Mouse (Mus musculus) spleen, embryonic (tissue): ENCODE measurements around the gene Acer1.

Experiments
- CTCF ChIA-PET: fragments of 350-600 bp; sonication (Branson Sonifier 250); formaldehyde crosslinking; loops from one replicate; lab custom pipeline; 2022; lab: Charles Lee

The Acer1 gene

GRCm38 (mm10) chr17:56982013-56982412, at the start of gene Acer1:
Gene Acer1 (minus strand): TSS chr17:56982126.
- CTCF ChIA-PET: no interaction called here

GRCm38 (mm10) chr17:57030931-57031660, 49.2 kb upstream of the Acer1 start, which contains the start of gene Khsrp:
Gene Khsrp (minus strand): TSS chr17:57031522.
- CTCF ChIA-PET: no interaction called here

- CTCF ChIA-PET: no interaction called here
Measured at GRCm38 (mm10) chr17:57029691-57030090, 47.8 kb upstream of the Acer1 start.

- CTCF ChIA-PET: no interaction called here
Measured at GRCm38 (mm10) chr17:57027471-57027870, 45.5 kb upstream of the Acer1 start.

DNA sequence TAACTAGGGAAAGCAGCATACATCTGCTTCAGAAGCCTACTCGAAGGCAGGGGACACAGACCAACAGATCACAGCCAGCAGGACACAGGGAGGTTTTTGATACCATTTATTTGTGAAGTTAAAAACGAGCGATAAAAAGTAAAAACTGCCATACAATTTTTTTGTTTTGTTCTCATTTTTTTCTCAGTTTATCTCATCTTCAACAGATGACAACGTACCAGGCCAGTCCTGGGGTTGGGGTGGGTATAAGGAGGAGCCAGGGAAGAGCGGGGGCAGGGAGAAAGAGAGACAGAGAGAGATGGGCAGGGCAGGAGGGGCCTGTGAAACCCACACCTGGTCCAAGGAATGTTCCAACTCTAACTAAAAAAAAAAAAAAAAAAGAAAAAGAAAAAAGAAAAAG, 39.0 kb upstream of the Acer1 start:
- CTCF ChIA-PET: no interaction called here

GRCm38 (mm10) chr17:57019693-57020092, 37.8 kb upstream of the Acer1 start:
- CTCF ChIA-PET: no interaction called here

DNA sequence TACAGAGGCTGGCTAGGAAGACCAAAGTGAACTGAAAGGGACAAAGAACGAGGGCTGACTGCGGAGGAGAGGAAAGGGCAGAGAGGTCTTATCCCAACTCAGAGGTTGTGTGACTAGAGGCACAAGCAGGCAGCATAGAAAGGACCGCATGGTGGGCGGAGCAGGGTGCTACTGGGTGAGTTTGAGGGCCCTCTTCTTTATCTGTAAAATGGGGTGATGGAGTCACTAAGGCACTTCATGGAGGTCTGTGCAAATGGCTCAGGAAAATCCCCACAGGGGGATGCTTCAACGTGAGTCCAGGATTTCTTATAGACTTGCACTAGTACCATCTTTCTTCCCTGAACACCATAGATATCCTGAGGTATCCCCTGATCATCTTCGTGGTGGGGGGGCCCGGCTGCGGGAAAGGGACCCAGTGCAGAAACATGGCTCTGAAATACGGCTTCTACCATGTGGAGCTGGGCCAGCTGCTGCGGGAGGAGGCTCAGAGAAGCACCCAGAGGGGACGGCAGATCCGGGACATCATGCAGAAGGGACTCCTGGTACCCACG, 30.4 kb upstream of the Acer1 start:
- CTCF ChIA-PET: no interaction called here

- CTCF ChIA-PET: interaction anchor here (1.2 kb wide), 1 partner anchor 49 kb away, joined by 3 read pairs; no protein-coding TSS in a partner anchor
Measured at GRCm38 (mm10) chr17:57011236-57012141, 29.6 kb upstream of the Acer1 start, which contains the start of the genes Gtf2f1 and Gm17949. Gene Gtf2f1 (minus strand): TSS chr17:57011288. Gene Gm17949 (plus strand): TSS chr17:57011469.

DNA sequence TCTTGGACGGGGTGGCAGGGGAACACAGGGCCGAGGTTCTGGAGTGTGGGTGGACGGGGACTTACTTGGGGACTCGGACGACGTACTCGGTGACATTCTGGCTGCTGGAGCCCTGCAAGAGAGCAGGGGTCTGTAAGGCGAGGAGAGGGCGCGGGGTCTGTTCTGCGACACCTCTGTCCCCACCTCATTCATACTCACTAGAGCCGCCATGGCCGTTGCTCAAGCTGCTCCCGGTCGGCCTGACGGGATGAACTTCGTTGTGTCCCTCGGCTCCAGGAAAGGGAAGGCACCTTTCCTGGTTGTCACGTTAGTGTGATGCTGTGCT, 28.9 kb upstream of the Acer1 start:
- CTCF ChIA-PET: interaction anchor here (1.2 kb wide), 1 partner anchor 50 kb away, joined by 3 read pairs; no protein-coding TSS in a partner anchor

- CTCF ChIA-PET: no interaction called here
Measured at GRCm38 (mm10) chr17:57007137-57007905, 25.4 kb upstream of the Acer1 start.

GRCm38 (mm10) chr17:57003994-57004393, 22.1 kb upstream of the Acer1 start:
- CTCF ChIA-PET: no interaction called here

GRCm38 (mm10) chr17:57001228-57001627, 19.3 kb upstream of the Acer1 start:
- CTCF ChIA-PET: no interaction called here

DNA sequence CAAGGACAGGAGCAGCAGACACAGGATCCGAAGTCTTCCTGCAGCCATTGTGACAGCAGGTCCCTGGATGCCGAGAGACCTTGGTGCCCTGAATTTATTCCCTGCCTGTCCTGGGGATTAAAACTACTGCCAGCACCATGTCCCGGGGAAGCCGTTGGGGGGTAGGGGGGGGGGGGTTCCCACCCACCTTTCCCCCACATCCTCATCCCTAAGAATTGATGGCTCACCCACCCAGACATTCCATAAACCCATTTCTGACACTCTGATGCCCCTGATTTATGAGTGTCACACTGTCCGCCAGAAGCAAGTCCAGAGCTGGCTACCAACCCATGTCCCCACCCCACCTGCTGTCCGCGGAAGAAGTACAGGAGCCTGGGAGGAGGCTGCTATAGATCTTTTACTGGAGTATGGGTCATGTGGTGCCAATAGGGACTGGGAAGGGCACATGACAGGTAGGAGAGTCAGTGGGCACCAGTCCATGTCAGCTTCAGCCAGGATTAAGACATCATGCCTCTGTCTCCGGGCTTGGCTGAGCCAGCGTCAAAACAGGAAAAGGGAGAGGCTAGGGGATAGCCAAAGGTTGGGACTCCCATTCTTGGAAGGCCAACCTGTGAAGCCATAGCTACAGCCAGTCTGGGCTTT, 18.2 kb upstream of the Acer1 start, which contains the start of gene Pspn:
TSS of gene Pspn (minus strand) at position 51 of the 642 bp plus-strand sequence.
- CTCF ChIA-PET: no interaction called here

DNA sequence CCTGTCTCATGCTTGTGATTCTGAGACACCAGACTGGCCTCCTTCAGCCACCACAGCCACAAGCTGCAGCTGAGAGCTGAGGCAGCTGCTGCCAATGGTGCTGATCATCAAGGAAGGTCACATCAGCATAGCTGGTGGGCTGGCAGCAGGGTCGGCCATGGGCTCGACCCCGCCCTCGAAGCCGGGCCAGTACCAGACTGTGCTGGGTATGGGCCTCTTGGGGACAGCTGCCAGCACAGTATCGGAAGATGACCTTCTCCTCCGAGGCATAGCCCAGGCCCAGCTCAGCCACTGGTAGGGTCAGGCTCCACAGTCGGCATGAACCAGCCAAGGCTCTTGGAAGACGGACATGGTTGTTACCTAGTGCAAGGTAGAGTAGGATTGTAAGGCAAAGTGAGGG, 17.5 kb upstream of the Acer1 start:
- CTCF ChIA-PET: no interaction called here

- CTCF ChIA-PET: interaction anchor here (1.0 to 1.1 kb wide), 2 partner anchors 232 to 337 kb away, joined by 3 to 5 read pairs; partner anchors contain the start of gene Dus3l
Measured at GRCm38 (mm10) chr17:56997029-56997667, 15.2 kb upstream of the Acer1 start, which contains the start of gene Alkbh7. Gene Alkbh7 (plus strand): TSS chr17:56997339.

DNA sequence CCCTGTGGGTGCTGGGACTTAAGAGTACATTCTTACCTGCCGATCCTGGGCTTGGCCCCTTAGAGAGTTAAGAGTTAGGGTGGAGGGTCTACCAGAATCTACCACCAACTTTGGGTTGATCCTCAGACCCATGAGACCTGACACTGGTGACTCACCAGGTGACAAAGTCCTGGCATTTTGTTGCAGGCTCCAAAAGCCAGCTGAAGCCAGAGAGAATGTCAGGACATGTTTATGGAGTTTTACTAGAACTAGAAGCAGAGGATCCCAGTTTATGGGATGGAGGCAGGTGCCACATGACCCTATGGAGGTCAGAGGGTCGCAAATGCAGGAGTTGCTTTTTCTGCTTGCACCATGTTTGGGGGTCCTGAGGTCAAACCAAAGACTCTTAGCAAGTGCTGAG, 14.6 kb upstream of the Acer1 start:
- CTCF ChIA-PET: interaction anchor here (1.0 kb wide), 1 partner anchor 338 kb away, joined by 5 read pairs; no protein-coding TSS in a partner anchor

DNA sequence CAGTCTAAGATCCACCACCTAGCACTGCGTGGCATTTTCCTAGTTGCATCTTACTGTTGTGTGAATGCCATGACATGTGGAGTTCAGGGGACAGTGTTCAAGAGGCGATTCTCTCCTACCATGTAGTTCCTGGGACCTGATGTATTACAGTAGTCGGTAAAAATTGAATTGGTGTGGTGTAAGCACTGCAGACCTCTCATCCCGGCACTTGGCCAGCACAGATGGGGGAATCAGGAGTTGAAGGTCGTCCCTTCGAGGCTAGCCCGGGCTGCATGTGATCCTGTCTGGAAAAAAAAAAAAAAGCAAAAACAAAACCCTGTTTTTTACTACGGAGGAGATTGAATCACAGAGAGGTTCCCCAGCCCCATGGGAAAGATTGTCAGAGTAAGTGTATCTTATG, 13.1 kb upstream of the Acer1 start:
- CTCF ChIA-PET: no interaction called here

GRCm38 (mm10) chr17:56990966-56991365, 9.0 kb upstream of the Acer1 start:
- CTCF ChIA-PET: interaction anchor here (0.7 to 0.8 kb wide), 2 partner anchors 18 to 204 kb away, joined by 3 to 9 read pairs; no protein-coding TSS in a partner anchor

DNA sequence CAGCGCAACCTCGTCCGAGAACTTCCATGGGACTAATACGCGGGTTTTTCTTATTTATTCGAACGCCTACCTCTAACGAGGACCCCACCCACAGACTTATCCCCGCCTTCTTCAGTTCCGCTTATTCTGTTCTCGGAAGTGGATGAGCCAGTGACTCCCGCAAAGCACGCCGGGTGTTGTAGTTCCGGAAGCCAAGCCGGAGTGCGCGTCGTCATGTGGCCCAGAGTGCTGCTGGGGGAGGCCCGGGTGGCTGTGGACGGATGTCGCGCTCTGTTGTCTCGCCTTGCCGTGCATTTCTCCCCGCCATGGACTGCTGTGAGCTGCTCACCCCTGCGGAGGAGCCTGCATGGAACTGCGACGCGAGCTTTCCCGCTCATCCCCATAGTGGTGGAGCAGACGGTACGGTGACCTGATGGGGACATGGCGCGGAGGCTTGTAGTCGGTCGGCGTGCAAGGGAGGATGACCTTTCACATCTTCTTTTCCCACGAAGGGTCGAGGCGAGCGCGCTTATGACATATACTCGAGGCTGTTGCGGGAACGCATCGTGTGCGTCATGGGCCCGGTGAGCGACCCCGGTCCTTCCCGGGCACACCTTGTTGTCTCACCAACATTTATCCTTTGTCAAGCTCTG, 8.3 kb upstream of the Acer1 start, which contains the start of gene Clpp:
TSS of gene Clpp (plus strand) at position 191 of the 632 bp plus-strand sequence.
- CTCF ChIA-PET: interaction anchor here (0.6 to 0.8 kb wide), 3 partner anchors 19 to 203 kb away, joined by 3 to 9 read pairs (median 3); no protein-coding TSS in a partner anchor
